Mouse (Mus musculus): ENCODE measurements around the gene Fndc10. TPM values are rescaled to one million over a fixed set of nuclear protein-coding genes. Genes with fewer than 3 reads are reported as not detected.

Gene Fndc10
- polyA plus RNA-seq, 1 experiment from 2014 or later = 1.1 TPM

DNA sequence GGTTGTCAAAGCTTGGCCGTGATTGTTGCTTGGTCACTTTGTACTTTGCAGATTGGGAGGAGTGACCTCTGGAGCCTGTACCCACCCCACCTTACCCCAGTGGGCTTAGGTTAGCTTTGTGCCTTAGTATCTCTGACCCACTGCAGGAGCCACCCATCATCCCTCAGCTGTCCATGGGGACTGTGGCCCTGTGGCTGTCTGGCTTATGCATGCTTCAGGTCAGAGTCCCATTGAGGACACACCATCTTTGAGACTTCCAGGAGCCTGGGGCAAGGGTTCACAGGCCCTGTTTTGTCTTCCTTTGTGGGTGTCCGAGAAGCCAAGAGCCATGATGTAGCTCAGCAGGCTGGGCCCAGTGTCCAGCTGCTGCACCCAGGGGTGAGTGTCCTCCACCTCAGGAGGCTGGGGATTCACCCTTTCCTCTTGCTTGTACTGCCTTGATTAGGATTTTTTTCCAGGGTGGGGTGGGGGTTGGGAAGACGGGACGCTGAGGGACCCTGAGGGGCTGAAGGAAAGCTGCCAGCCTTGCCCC is 1.5 kb downstream of the Fndc10 start:
- Histone ChIP-seq H3K4me1 (ENCODE audit: control insufficient read depth, insufficient read depth, low read length) (no peaks in the 10 kb centered on the region), H3K27me3 (ENCODE audit: control insufficient read depth, insufficient read depth, low read length) (0 out of 2 replicates have a peak, but pooled peaks cover 7% of the 10 kb centered on the region), H3K9ac (ENCODE audit: low read length) (no peak overlapping the region), H3K4me3 (ENCODE audit: low read length) (no peak overlapping the region), H3K27ac (ENCODE audit: low read length) (no peak overlapping the region), H3K36me3 (ENCODE audit: control insufficient read depth, insufficient read depth) (no peaks in the 10 kb centered on the region), H3K4me2 (ENCODE audit: low read depth, low read length) (peak overlapping the region; percentile 95; the same call in 1 of the 2 replicates), H3K9me3 (replicated peaks; ENCODE audit: control insufficient read depth, low read length) (no peaks in the 10 kb centered on the region)
- WGBS = 91% methylated on average over 4 of the region's 4 CpGs
- no peak for ATAC-seq (replicated peaks; ENCODE audit: extremely low read depth, insufficient read depth, low FRiP score)

DNA sequence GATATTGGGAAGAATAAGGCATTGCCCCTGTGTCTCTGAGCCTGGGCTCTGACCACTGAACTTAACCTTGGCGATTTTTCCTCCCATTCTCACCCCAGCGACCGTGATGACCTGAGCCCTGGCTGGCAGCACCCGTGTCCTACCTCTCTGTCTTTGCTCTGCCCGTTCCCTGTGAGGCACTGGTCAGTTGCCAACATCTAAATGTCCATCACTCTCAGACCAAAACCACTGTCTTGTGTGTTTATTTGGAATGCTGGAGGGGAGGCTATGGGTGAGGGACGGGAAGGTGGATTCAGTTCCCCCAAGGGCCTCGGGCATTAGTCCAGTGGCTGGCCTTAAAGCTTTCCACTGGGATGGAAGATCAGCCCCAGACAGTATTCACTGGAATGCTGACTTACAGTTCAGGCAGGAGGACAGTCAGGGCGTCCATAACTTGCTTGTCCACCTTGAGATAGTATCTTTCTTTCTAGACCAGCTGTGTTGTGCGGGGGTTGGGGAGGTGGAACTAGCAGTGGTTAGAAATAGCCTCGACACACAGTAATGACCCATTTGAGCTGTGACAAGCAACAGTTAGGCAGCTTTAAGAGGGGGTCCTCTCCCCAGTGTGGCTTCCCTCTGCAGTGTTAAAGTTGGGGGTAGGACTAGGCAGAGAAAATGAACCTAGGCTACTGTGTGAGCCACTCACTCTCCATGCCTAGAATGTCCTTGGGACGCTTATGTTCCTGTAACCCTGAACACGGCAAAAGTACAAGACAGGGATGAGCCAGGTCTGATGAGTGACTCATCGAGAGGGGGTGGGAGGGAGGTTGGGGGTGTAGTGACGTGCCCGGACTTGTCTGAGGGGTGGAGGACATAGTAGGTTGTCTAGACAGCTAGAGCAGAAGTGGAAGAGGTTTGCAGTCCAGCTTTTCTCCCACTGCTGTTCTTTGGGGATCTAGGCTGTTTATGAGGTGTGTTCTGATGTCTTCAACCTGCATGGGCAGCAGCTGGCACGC is 2.4 kb downstream of the Fndc10 start:
- H3K9ac ChIP-seq (ENCODE audit: low read length) = no peak overlapping the region
- ATAC-seq (replicated peaks; ENCODE audit: extremely low read depth, insufficient read depth, low FRiP score) = no peak
- no peaks in the 10 kb centered on the region for H3K4me1 ChIP-seq (ENCODE audit: control insufficient read depth, insufficient read depth, low read length)
- H3K27me3 ChIP-seq (ENCODE audit: control insufficient read depth, insufficient read depth, low read length) = 0 out of 2 replicates have a peak, but pooled peaks cover 5% of the 10 kb centered on the region
- no peaks in the 10 kb centered on the region for H3K36me3 ChIP-seq (ENCODE audit: control insufficient read depth, insufficient read depth)
- H3K4me2 ChIP-seq (ENCODE audit: low read depth, low read length) = no peak overlapping the region
- WGBS = 62% methylated on average over 16 of the region's 16 CpGs
- H3K9me3 ChIP-seq (replicated peaks; ENCODE audit: control insufficient read depth, low read length) = no peaks in the 10 kb centered on the region
- H3K4me3 ChIP-seq (ENCODE audit: low read length) = no peak overlapping the region
- no peak overlapping the region for H3K27ac ChIP-seq (ENCODE audit: low read length)

DNA sequence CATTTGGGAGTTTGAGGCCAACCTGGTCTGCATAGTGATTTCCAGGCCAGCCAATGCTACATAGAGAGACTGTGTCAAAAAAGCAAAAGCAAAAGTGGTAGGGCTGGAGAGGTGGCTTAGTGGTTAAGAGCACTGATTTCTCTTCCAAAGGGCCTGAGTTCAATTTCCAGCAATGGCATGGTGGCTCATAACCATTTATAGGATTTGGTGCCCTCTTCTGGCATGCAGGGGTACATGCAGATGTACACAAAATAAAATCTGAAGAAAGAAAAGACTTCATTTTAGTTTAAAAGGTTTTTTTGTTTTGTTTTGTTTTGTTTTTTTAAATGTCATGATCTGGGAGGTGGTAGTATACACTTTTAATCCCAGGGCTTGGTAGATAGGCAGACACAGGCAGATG is 6.3 kb downstream of the Fndc10 start:
- H3K9ac ChIP-seq (ENCODE audit: low read length) = no peak overlapping the region
- no peaks in the 10 kb centered on the region for H3K27me3 ChIP-seq (ENCODE audit: control insufficient read depth, insufficient read depth, low read length)
- no peak overlapping the region for H3K4me2 ChIP-seq (ENCODE audit: low read depth, low read length)
- no peaks in the 10 kb centered on the region for H3K9me3 ChIP-seq (replicated peaks; ENCODE audit: control insufficient read depth, low read length)
- no peak overlapping the region for H3K4me3 ChIP-seq (ENCODE audit: low read length)
- ATAC-seq (replicated peaks; ENCODE audit: extremely low read depth, insufficient read depth, low FRiP score) = no peak
- H3K27ac ChIP-seq (ENCODE audit: low read length) = no peak overlapping the region
- peaks cover 3% of the 10 kb centered on the region; the same call in 1 of the 2 replicates for H3K4me1 ChIP-seq (ENCODE audit: control insufficient read depth, insufficient read depth, low read length)
- H3K36me3 ChIP-seq (ENCODE audit: control insufficient read depth, insufficient read depth) = no peaks in the 10 kb centered on the region

DNA sequence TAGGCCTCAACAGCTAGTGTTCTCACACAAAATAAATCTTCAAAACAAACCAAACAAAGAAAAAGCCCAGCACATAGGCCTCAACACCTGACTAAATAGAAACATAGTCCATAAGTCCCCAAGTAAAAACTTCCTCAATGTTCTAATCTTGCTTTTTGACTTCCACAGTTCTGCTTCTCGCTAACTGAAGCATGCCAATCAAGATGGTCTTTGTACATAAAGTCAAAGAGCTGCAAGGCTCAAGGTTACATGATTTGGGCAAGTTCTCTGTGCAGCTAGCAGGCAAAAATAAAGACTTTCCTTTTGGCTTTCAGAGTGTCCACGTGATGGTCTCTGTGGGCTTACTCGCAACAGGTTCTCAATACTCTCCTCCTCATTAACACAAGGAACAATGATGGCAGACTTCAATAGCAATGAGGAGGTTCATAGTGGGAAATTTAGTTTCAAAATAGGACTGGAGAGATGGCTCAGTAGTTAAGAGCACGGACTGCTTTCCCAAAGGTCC is 9.3 kb downstream of the Fndc10 start:
- no peak overlapping the region for H3K4me3 ChIP-seq (ENCODE audit: low read length)
- H3K27me3 ChIP-seq (ENCODE audit: control insufficient read depth, insufficient read depth, low read length) = no peaks in the 10 kb centered on the region
- H3K27ac ChIP-seq (ENCODE audit: low read length) = no peak overlapping the region
- ATAC-seq (replicated peaks; ENCODE audit: extremely low read depth, insufficient read depth, low FRiP score) = no peak
- 97% methylated on average over 4 of the region's 4 CpGs for WGBS
- H3K4me2 ChIP-seq (ENCODE audit: low read depth, low read length) = no peak overlapping the region
- H3K36me3 ChIP-seq (ENCODE audit: control insufficient read depth, insufficient read depth) = no peaks in the 10 kb centered on the region
- no peaks in the 10 kb centered on the region for H3K9me3 ChIP-seq (replicated peaks; ENCODE audit: control insufficient read depth, low read length)
- peaks cover 9% of the 10 kb centered on the region for H3K4me1 ChIP-seq (ENCODE audit: control insufficient read depth, insufficient read depth, low read length)
- H3K9ac ChIP-seq (ENCODE audit: low read length) = no peak overlapping the region

DNA sequence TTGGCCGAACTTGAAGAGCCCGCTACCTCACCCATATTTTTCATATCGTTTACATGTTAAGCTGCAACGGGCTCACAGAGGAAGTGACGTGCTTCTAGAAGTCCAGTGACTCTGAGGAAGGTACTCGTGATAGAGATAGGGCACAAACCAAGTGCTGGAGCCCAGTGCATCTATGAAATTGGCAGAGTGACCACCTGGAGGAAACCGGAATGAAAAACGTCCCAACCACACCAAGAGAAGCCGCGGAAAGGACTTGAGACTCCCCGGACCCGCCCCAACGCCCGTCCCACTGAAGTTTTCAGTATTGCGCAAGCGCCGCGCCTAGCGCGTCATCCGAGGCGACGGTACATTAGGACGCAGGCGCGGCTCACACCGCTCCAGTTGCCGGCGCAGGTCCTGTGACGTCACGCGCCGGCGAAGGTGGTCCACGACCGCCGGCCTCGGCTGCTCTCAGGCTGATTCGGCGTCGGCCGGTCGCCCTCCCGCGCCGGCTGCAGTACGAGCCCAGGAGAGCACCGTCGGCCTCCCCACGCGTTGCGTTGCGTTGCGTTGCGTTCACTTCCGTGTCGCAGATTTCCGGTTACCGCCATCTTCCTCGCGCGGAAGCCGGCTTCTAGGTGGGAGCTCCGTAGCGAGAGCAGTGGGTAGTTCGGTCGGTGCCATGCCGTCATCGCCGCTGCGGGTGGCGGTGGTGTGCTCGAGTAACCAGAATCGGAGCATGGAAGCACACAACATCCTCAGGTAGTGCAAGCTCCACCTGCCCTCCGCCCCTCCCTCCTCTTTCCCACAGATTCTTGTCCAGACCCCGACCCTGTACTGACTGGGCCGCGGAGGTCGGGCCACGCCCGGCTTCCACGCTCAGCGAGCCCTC is 10.8 kb downstream of the Fndc10 start, which contains the start of gene Ssu72:
TSS of gene Ssu72 (plus strand) at position 80 of the 871 bp plus-strand sequence.
- WGBS = 1% methylated on average over 83 of the region's 83 CpGs
- Histone ChIP-seq H3K4me3 (ENCODE audit: low read length) (peak within 1 kb of the TSS; percentile 94), H3K27me3 (ENCODE audit: control insufficient read depth, insufficient read depth, low read length) (no peaks in the 10 kb centered on the region), H3K27ac (ENCODE audit: low read length) (peak within 1 kb of the TSS; percentile 97), H3K4me1 (ENCODE audit: control insufficient read depth, insufficient read depth, low read length) (peaks cover 11% of the 10 kb centered on the region), H3K36me3 (ENCODE audit: control insufficient read depth, insufficient read depth) (no peaks in the 10 kb centered on the region), H3K9ac (ENCODE audit: low read length) (peak within 1 kb of the TSS; percentile 96), H3K4me2 (ENCODE audit: low read depth, low read length) (peak within 1 kb of the TSS; percentile 87), H3K9me3 (replicated peaks; ENCODE audit: control insufficient read depth, low read length) (no peaks in the 10 kb centered on the region)
- peak; percentile 96 for ATAC-seq (replicated peaks; ENCODE audit: extremely low read depth, insufficient read depth, low FRiP score)

DNA sequence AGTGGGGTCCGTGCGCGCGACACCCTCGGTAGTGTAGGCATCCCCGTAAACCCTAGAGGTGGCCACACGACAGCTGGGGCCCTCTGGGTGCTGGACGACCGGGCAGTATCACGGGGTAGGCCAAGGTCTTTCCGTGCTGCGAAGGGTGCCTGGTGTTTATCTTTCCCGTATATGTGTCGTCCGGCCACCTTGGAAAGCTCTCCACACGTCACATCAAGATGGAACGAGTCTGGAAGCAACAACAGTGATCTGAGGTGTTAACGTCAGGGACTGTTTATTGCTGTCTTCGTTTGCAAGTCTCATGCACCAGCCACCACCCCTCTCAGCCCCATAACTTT is 11.4 kb downstream of the Fndc10 start:
- ATAC-seq (replicated peaks; ENCODE audit: extremely low read depth, insufficient read depth, low FRiP score) = no peak
- H3K4me3 ChIP-seq (ENCODE audit: low read length) = peak overlapping the region; percentile 94
- H3K9ac ChIP-seq (ENCODE audit: low read length) = peak overlapping the region; percentile 96
- peaks cover 13% of the 10 kb centered on the region for H3K4me1 ChIP-seq (ENCODE audit: control insufficient read depth, insufficient read depth, low read length)
- H3K4me2 ChIP-seq (ENCODE audit: low read depth, low read length) = peak overlapping the region; percentile 80
- WGBS = under 1% methylated on average over 19 of the region's 19 CpGs
- H3K27me3 ChIP-seq (ENCODE audit: control insufficient read depth, insufficient read depth, low read length) = no peaks in the 10 kb centered on the region
- H3K36me3 ChIP-seq (ENCODE audit: control insufficient read depth, insufficient read depth) = no peaks in the 10 kb centered on the region
- H3K9me3 ChIP-seq (replicated peaks; ENCODE audit: control insufficient read depth, low read length) = no peaks in the 10 kb centered on the region
- H3K27ac ChIP-seq (ENCODE audit: low read length) = peak overlapping the region; percentile 97

DNA sequence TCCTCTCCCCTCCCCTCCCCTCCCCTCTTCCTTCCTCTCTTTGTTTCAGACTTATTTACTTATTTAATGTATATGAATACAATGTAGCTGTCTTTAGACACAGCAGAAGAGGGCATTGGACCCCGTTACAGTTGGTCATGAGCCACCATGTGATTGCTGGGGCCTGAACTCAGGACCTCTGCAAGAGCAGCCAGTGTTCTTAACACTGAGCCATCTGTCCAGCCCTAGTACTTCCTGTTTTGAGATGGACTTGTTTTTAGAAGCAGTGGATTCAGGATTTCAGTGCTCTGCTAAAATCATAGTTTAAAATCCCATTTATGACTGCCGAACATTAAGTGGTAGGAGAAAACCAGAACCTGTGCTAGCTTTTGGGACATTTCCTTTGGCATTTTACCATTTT is 14.4 kb downstream of the Fndc10 start:
- WGBS = 72% methylated on average over 2 of the region's 2 CpGs
- H3K4me2 ChIP-seq (ENCODE audit: low read depth, low read length) = no peak overlapping the region

DNA sequence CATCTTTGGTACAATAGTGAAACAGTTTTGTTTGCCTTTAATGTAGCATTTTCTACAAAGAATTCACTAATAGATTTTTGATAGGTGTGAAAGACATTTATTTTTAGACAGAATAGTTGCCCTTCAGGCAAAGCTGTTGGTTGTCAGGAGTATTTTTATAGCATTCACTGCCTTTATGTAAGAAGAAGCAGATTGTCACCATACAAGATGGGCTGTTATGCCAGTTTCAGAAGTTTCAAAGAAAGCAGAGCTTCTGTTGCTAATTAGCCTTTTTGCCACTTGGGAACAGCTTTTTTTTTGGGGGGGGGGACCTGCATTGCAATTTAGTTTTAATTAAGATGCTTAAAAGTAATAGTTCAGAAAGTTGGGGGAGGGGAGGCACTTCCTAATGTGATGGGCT is 14.8 kb downstream of the Fndc10 start:
- Histone ChIP-seq H3K9me3 (replicated peaks; ENCODE audit: control insufficient read depth, low read length) (no peaks in the 10 kb centered on the region), H3K9ac (ENCODE audit: low read length) (no peak overlapping the region), H3K4me3 (ENCODE audit: low read length) (no peak overlapping the region), H3K4me1 (ENCODE audit: control insufficient read depth, insufficient read depth, low read length) (peaks cover 17% of the 10 kb centered on the region), H3K36me3 (ENCODE audit: control insufficient read depth, insufficient read depth) (peaks cover 1% of the 10 kb centered on the region; the same call in 1 of the 2 replicates), H3K27ac (ENCODE audit: low read length) (no peak overlapping the region), H3K27me3 (ENCODE audit: control insufficient read depth, insufficient read depth, low read length) (no peaks in the 10 kb centered on the region), H3K4me2 (ENCODE audit: low read depth, low read length) (no peak overlapping the region)
- no peak for ATAC-seq (replicated peaks; ENCODE audit: extremely low read depth, insufficient read depth, low FRiP score)

More for the DNA sequence above, 14.4 kb downstream of the Fndc10 start:
- Histone ChIP-seq H3K9me3 (replicated peaks; ENCODE audit: control insufficient read depth, low read length) (no peaks in the 10 kb centered on the region), H3K9ac (ENCODE audit: low read length) (no peak overlapping the region), H3K4me1 (ENCODE audit: control insufficient read depth, insufficient read depth, low read length) (peaks cover 17% of the 10 kb centered on the region), H3K27me3 (ENCODE audit: control insufficient read depth, insufficient read depth, low read length) (no peaks in the 10 kb centered on the region), H3K27ac (ENCODE audit: low read length) (no peak overlapping the region), H3K4me3 (ENCODE audit: low read length) (no peak overlapping the region), H3K36me3 (ENCODE audit: control insufficient read depth, insufficient read depth) (no peaks in the 10 kb centered on the region)
- ATAC-seq (replicated peaks; ENCODE audit: extremely low read depth, insufficient read depth, low FRiP score) = no peak
